Mouse (Mus musculus): ENCODE measurements at regions not wholly inside any gene's neighbourhood (a gene's known extent, or its start where the extent isn't known, plus 50 kb on each side); places are given as distances from the start of the nearest gene placed in this dataset.

- no peak for ATAC-seq (replicated peaks; ENCODE audit: poor library complexity, severe bottlenecking)
These were observed 56.1 kb upstream of the Hs3st2 start for GRCm38 (mm10) chr7:121335390-121336109.

GRCm38 (mm10) chr7:121339942-121340341, 51.7 kb upstream of the Hs3st2 start:
- no peak for ATAC-seq (replicated peaks; ENCODE audit: poor library complexity, severe bottlenecking)

Measured in granulocyte monocyte progenitor cell, adult 5-6 weeks (primary cell).